Mouse (Mus musculus): ENCODE measurements around the gene Lrrc41. TPM values are rescaled to one million over a fixed set of nuclear protein-coding genes. Genes with fewer than 3 reads are reported as not detected.

Gene Lrrc41
- polyA plus RNA-seq, 1 experiment: not detected

- no peaks in the 10 kb centered on the region for H3K4me1 ChIP-seq (ENCODE audit: control insufficient read depth, insufficient read depth, low read length)
Measured at GRCm38 (mm10) chr4:116110695-116111094, 35.6 kb downstream of the Lrrc41 start.

GRCm38 (mm10) chr4:116111486-116111885 lies 36.4 kb downstream of the Lrrc41 start:
- TF ChIP-seq CTCF (IDR thresholded peaks at IDR 0.05; ENCODE audit: insufficient read depth, low read depth, low read length) (no peak), POLR2A (IDR thresholded peaks at IDR 0.05; ENCODE audit: insufficient read depth, low read depth, low read length) (no peak)
- Histone ChIP-seq H3K4me1 (ENCODE audit: control insufficient read depth, insufficient read depth, low read length) (no peaks in the 10 kb centered on the region), H3K4me3 (ENCODE audit: insufficient read depth, low read depth, low read length) (no peak overlapping the region), H3K27ac (ENCODE audit: insufficient read depth, low read depth, low read length) (no peak overlapping the region)
- WGBS: 56% methylated on average over 2 of the region's 2 CpGs

More at GRCm38 (mm10) chr4:116110695-116111094, 35.6 kb downstream of the Lrrc41 start:
- no peak for TF ChIP-seq CTCF (IDR thresholded peaks at IDR 0.05; ENCODE audit: insufficient read depth, low read depth, low read length)
- TF ChIP-seq POLR2A (IDR thresholded peaks at IDR 0.05; ENCODE audit: insufficient read depth, low read depth, low read length): no peak
- WGBS: 94% methylated on average over 6 of the region's 6 CpGs
- no peak overlapping the region for H3K27ac ChIP-seq (ENCODE audit: insufficient read depth, low read depth, low read length)
- H3K4me3 ChIP-seq (ENCODE audit: insufficient read depth, low read depth, low read length): no peak overlapping the region

- Histone ChIP-seq H3K4me1 (ENCODE audit: control insufficient read depth, insufficient read depth, low read length) (no peaks in the 10 kb centered on the region), H3K27ac (ENCODE audit: insufficient read depth, low read depth, low read length) (no peak overlapping the region), H3K4me3 (ENCODE audit: insufficient read depth, low read depth, low read length) (no peak overlapping the region)
- TF ChIP-seq CTCF (IDR thresholded peaks at IDR 0.05; ENCODE audit: insufficient read depth, low read depth, low read length): no peak
- no peak for TF ChIP-seq POLR2A (IDR thresholded peaks at IDR 0.05; ENCODE audit: insufficient read depth, low read depth, low read length)
- 2% methylated on average over 1 of the region's 1 CpGs for WGBS
Measured at GRCm38 (mm10) chr4:116122762-116123161, 47.7 kb downstream of the Lrrc41 start.

GRCm38 (mm10) chr4:116123602-116124519 lies 48.8 kb downstream of the Lrrc41 start, which contains the start of the genes Rad54l and Pomgnt1:
TSS of gene Rad54l (minus strand) at chr4:116123690.
TSS of gene Pomgnt1 (plus strand) at chr4:116123840.
- 1% methylated on average over 24 of the region's 24 CpGs for WGBS
- Histone ChIP-seq H3K4me1 (ENCODE audit: control insufficient read depth, insufficient read depth, low read length) (no peaks in the 10 kb centered on the region), H3K27ac (ENCODE audit: insufficient read depth, low read depth, low read length) (peak within 1 kb of the TSS; percentile 53), H3K4me3 (ENCODE audit: insufficient read depth, low read depth, low read length) (peak within 1 kb of the TSS; percentile 62)
- TF ChIP-seq POLR2A (IDR thresholded peaks at IDR 0.05; ENCODE audit: insufficient read depth, low read depth, low read length) (0 out of 2 replicates have a peak, but pooled peaks have one; percentile 44), CTCF (IDR thresholded peaks at IDR 0.05; ENCODE audit: insufficient read depth, low read depth, low read length) (no peak)

GRCm38 (mm10) chr4:116125803-116126386 lies 50.8 kb downstream of the Lrrc41 start:
- no peak for TF ChIP-seq POLR2A (IDR thresholded peaks at IDR 0.05; ENCODE audit: insufficient read depth, low read depth, low read length)
- no peak for TF ChIP-seq CTCF (IDR thresholded peaks at IDR 0.05; ENCODE audit: insufficient read depth, low read depth, low read length)
- WGBS: 95% methylated on average over 4 of the region's 4 CpGs
- Histone ChIP-seq H3K4me3 (ENCODE audit: insufficient read depth, low read depth, low read length) (no peak overlapping the region), H3K27ac (ENCODE audit: insufficient read depth, low read depth, low read length) (no peak overlapping the region), H3K4me1 (ENCODE audit: control insufficient read depth, insufficient read depth, low read length) (no peaks in the 10 kb centered on the region)

- no peaks in the 10 kb centered on the region for H3K4me1 ChIP-seq (ENCODE audit: control insufficient read depth, insufficient read depth, low read length)
- TF ChIP-seq CTCF (IDR thresholded peaks at IDR 0.05; ENCODE audit: insufficient read depth, low read depth, low read length): no peak
- no peak for TF ChIP-seq POLR2A (IDR thresholded peaks at IDR 0.05; ENCODE audit: insufficient read depth, low read depth, low read length)
- H3K27ac ChIP-seq (ENCODE audit: insufficient read depth, low read depth, low read length): no peak overlapping the region
- H3K4me3 ChIP-seq (ENCODE audit: insufficient read depth, low read depth, low read length): no peak overlapping the region
- 81% methylated on average over 6 of the region's 6 CpGs for WGBS
Measured at GRCm38 (mm10) chr4:116127956-116128355, 52.9 kb downstream of the Lrrc41 start.

GRCm38 (mm10) chr4:116133126-116133525 lies 58.1 kb downstream of the Lrrc41 start:
- TF ChIP-seq CTCF (IDR thresholded peaks at IDR 0.05; ENCODE audit: insufficient read depth, low read depth, low read length): no peak
- TF ChIP-seq POLR2A (IDR thresholded peaks at IDR 0.05; ENCODE audit: insufficient read depth, low read depth, low read length): no peak
- Histone ChIP-seq H3K4me1 (ENCODE audit: control insufficient read depth, insufficient read depth, low read length) (peaks cover 8% of the 10 kb centered on the region), H3K4me3 (ENCODE audit: insufficient read depth, low read depth, low read length) (no peak overlapping the region), H3K27ac (ENCODE audit: insufficient read depth, low read depth, low read length) (no peak overlapping the region)
- 88% methylated on average over 4 of the region's 4 CpGs for WGBS

GRCm38 (mm10) chr4:116134990-116135389 lies 59.9 kb downstream of the Lrrc41 start:
- no peak overlapping the region for H3K4me3 ChIP-seq (ENCODE audit: insufficient read depth, low read depth, low read length)
- TF ChIP-seq POLR2A (IDR thresholded peaks at IDR 0.05; ENCODE audit: insufficient read depth, low read depth, low read length): no peak
- no peak for TF ChIP-seq CTCF (IDR thresholded peaks at IDR 0.05; ENCODE audit: insufficient read depth, low read depth, low read length)
- H3K4me1 ChIP-seq (ENCODE audit: control insufficient read depth, insufficient read depth, low read length): peaks cover 11% of the 10 kb centered on the region
- 20% methylated on average over 2 of the region's 2 CpGs for WGBS
- H3K27ac ChIP-seq (ENCODE audit: insufficient read depth, low read depth, low read length): no peak overlapping the region
